Mouse (Mus musculus) stomach, embryonic 14.5 days (tissue): ENCODE data around the gene Aass. TPM values are rescaled to one million over a fixed set of nuclear protein-coding genes. Genes with fewer than 3 reads are reported as not detected.
"Not testable (repeated sequence)": the region's sequence is repeated elsewhere in the genome, so short reads cannot be mapped to it uniquely, and the experiment has no call there.

Experiments used
- ATAC-seq: fragments of 200-750 bp; cut with Nextera tagmentation; 2 replicates; pipeline ENCODE4 v1.8.0; 2017; ENCODE audit warnings: low read depth, moderate TSS enrichment; ENCODE audit not compliant: insufficient number of reproducible peaks, insufficient read depth, low FRiP score
- H3K27ac ChIP-seq: fragments of 300-500 bp; sonication (generic); 2 replicates; pipeline ENCODE4 v1.5.1; 2014; ENCODE audit warnings: mild to moderate bottlenecking, low read length, moderate library complexity, mixed read lengths
- H3K27me3 ChIP-seq: fragments of 300-500 bp; sonication (generic); 2 replicates; pipeline ENCODE4 v1.6.1; 2014; ENCODE audit warnings: low read length, control low read depth, mixed read lengths; ENCODE audit not compliant: control insufficient read depth, insufficient read depth
- H3K36me3 ChIP-seq: fragments of 300-500 bp; sonication (generic); 2 replicates; pipeline ENCODE4 v1.6.1; 2014; ENCODE audit warnings: mild to moderate bottlenecking, control low read depth, low read length, moderate library complexity, mixed read lengths; ENCODE audit not compliant: control insufficient read depth, insufficient read depth
- H3K4me1 ChIP-seq: fragments of 300-500 bp; sonication (generic); 2 replicates; pipeline ENCODE4 v1.6.1; 2014; ENCODE audit warnings: low read length, control low read depth, mixed read lengths; ENCODE audit not compliant: control insufficient read depth, insufficient read depth
- H3K4me2 ChIP-seq: fragments of 300-500 bp; sonication (generic); replicated peaks from 2 replicates; pipeline ENCODE4 v1.6.1; 2014; ENCODE audit warnings: low read depth, low read length, control low read depth
- H3K4me3 ChIP-seq: fragments of 300-500 bp; sonication (generic); 2 replicates; pipeline ENCODE4 v1.5.1; 2014; ENCODE audit warnings: low read depth, low read length, control low read depth
- H3K9ac ChIP-seq: fragments of 300-500 bp; sonication (generic); replicated peaks from 2 replicates; pipeline ENCODE4 v1.6.1; 2014; ENCODE audit warnings: low read depth, mild to moderate bottlenecking, control low read depth, low read length, moderate library complexity, mixed read lengths
- H3K9me3 ChIP-seq: fragments of 300-500 bp; sonication (generic); 2 replicates; pipeline ENCODE4 v1.6.1; 2016; ENCODE audit warnings: low read depth, low read length, control low read depth; ENCODE audit not compliant: control insufficient read depth
- WGBS: fragments of 180-500 bp; shearing (Covaris S2); extraction: QIAGEN DNeasy Blood & Tissue Kit; methylation state at CpG from one replicate; pipeline ENCODE4 v1.1.7; 2014; 5-methylcytosine and 5-hydroxymethylcytosine counted together
- polyA plus RNA-seq: library from polyadenylated mRNA; unstranded; fragments of >200 nt; fragmentation: Nextera tagmentation; extraction: Ambion mirVana; gene quantifications from 2 replicates; pipeline ENCODE4 v1.2.1, GENCODE M21; 2014

Aass gene
- polyA plus RNA-seq, result 0.91 and 1.1 TPM in 2 replicates

GRCm38 (mm10) chr6:23132573-23133181, at the start of gene Aass:
Aass (minus strand) TSS chr6:23132986.
- Histone ChIP-seq H3K4me1 (no peaks in the 10 kb centered on the region), H3K36me3 (no peaks in the 10 kb centered on the region), H3K9ac (no peak within 1 kb of the TSS), H3K4me3 (peak within 1 kb of the TSS; percentile 38), H3K27me3 (no peaks in the 10 kb centered on the region), H3K4me2 (peak within 1 kb of the TSS; percentile 62), H3K27ac (no peak within 1 kb of the TSS), H3K9me3 (no peaks in the 10 kb centered on the region)
- WGBS, result under 1% methylated on average over 20 of the region's 20 CpGs
- peak; percentile 84 for ATAC-seq

GRCm38 (mm10) chr6:23180096-23180495, 47.3 kb upstream of the Aass start:
- Histone ChIP-seq H3K4me3 (no peak overlapping the region), H3K9ac (no peak overlapping the region), H3K4me2 (no peak overlapping the region), H3K4me1 (no peaks in the 10 kb centered on the region), H3K27ac (no peak overlapping the region), H3K9me3 (no peaks in the 10 kb centered on the region), H3K27me3 (no peaks in the 10 kb centered on the region), H3K36me3 (no peaks in the 10 kb centered on the region)
- no peak for ATAC-seq
- WGBS, result 17% methylated on average over 8 of the region's 8 CpGs

- H3K36me3 ChIP-seq, H3K9me3 ChIP-seq, H3K27ac ChIP-seq, H3K27me3 ChIP-seq, H3K4me3 ChIP-seq, H3K9ac ChIP-seq, H3K4me2 ChIP-seq, ATAC-seq, H3K4me1 ChIP-seq: not testable (repeated sequence)
- 50% methylated on average over 1 of the region's 2 CpGs for WGBS
Measured at GRCm38 (mm10) chr6:23163824-23164223, 31.0 kb upstream of the Aass start.

- H3K36me3 ChIP-seq, H3K27ac ChIP-seq, H3K9me3 ChIP-seq, H3K4me1 ChIP-seq, H3K9ac ChIP-seq, H3K27me3 ChIP-seq, ATAC-seq, H3K4me3 ChIP-seq, H3K4me2 ChIP-seq: not testable (repeated sequence)
- 67% methylated on average over 2 of the region's 3 CpGs for WGBS
Measured at GRCm38 (mm10) chr6:23156357-23156756, 23.6 kb upstream of the Aass start.

GRCm38 (mm10) chr6:23153112-23153511, 20.3 kb upstream of the Aass start:
- no peaks in the 10 kb centered on the region for H3K4me1 ChIP-seq
- no peaks in the 10 kb centered on the region for H3K27me3 ChIP-seq

GRCm38 (mm10) chr6:23147221-23147620, 14.4 kb upstream of the Aass start:
- 78% methylated on average over 2 of the region's 2 CpGs for WGBS
- no peaks in the 10 kb centered on the region for H3K36me3 ChIP-seq
- no peak overlapping the region for H3K9ac ChIP-seq
- no peak overlapping the region for H3K27ac ChIP-seq
- H3K27me3 ChIP-seq, result no peaks in the 10 kb centered on the region
- no peaks in the 10 kb centered on the region for H3K4me1 ChIP-seq
- no peaks in the 10 kb centered on the region for H3K9me3 ChIP-seq
- H3K4me2 ChIP-seq, result no peak overlapping the region
- ATAC-seq, result no peak
- no peak overlapping the region for H3K4me3 ChIP-seq

More at GRCm38 (mm10) chr6:23153112-23153511, 20.3 kb upstream of the Aass start:
- H3K36me3 ChIP-seq, result no peaks in the 10 kb centered on the region
- H3K4me3 ChIP-seq, result no peak overlapping the region
- no peak overlapping the region for H3K27ac ChIP-seq
- no peak overlapping the region for H3K4me2 ChIP-seq
- no peak for ATAC-seq
- 83% methylated on average over 2 of the region's 2 CpGs for WGBS
- H3K9ac ChIP-seq, result no peak overlapping the region
- no peaks in the 10 kb centered on the region for H3K9me3 ChIP-seq

- no peaks in the 10 kb centered on the region for H3K9me3 ChIP-seq
- no peak overlapping the region for H3K27ac ChIP-seq
- H3K4me2 ChIP-seq, result no peak overlapping the region
- no peak overlapping the region for H3K4me3 ChIP-seq
- no peak for ATAC-seq
- H3K4me1 ChIP-seq, result no peaks in the 10 kb centered on the region
- no peaks in the 10 kb centered on the region for H3K27me3 ChIP-seq
- no peaks in the 10 kb centered on the region for H3K36me3 ChIP-seq
- H3K9ac ChIP-seq, result no peak overlapping the region
Measured at GRCm38 (mm10) chr6:23143980-23144379, 11.2 kb upstream of the Aass start.

- H3K9me3 ChIP-seq, result no peaks in the 10 kb centered on the region
- no peak overlapping the region for H3K9ac ChIP-seq
- H3K4me1 ChIP-seq, result no peaks in the 10 kb centered on the region
- no peak for ATAC-seq
- H3K27me3 ChIP-seq, result no peaks in the 10 kb centered on the region
- no peaks in the 10 kb centered on the region for H3K36me3 ChIP-seq
- H3K4me3 ChIP-seq, result no peak overlapping the region
- no peak overlapping the region for H3K4me2 ChIP-seq
- 57% methylated on average over 4 of the region's 4 CpGs for WGBS
- no peak overlapping the region for H3K27ac ChIP-seq
Measured at GRCm38 (mm10) chr6:23131015-23131414, 1.8 kb downstream of the Aass start.

- Histone ChIP-seq H3K27ac (no peak overlapping the region), H3K27me3 (no peaks in the 10 kb centered on the region), H3K36me3 (no peaks in the 10 kb centered on the region), H3K9me3 (no peaks in the 10 kb centered on the region), H3K4me3 (no peak overlapping the region), H3K4me1 (no peaks in the 10 kb centered on the region), H3K9ac (no peak overlapping the region), H3K4me2 (no peak overlapping the region)
- no peak for ATAC-seq
- WGBS, result 73% methylated on average over 4 of the region's 4 CpGs
Measured at GRCm38 (mm10) chr6:23129201-23129600, 3.6 kb downstream of the Aass start.
